Mouse (Mus musculus): ENCODE results near the gene Cd164.

The Cd164 gene

DNA sequence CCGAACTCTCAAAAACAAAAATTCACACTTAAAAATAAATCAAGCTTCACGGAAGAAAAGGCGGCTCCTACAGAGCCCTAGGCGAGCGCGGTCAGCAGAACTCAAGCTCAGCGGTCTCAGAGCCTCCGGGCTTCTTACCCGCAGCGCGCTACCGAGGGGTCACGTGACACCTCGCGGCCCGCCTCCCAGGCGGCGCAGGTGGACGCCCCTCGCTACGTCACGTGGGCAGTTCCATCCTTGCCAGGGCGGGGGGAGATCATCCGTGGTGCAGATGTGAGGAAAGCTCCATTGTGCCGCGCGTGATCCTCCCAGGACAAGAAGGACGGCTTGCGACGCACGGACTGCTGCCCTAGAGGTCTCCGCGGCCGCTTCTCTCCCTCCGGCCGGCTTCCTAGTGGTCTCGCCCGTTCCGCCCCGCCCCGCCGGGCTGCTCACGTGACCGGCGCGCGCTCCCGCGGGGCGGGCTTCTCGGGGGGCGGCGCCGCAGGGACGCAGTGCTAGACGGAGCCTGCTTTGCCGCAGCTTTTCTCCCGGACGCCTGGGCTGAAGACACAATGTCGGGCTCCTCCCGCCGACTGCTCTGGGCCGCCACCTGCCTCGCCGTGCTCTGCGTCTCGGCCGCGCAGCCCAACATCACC, at the start of gene Cd164:
Gene Cd164, plus strand, starts transcription at position 434 of the 638 bp plus-strand sequence.
- peak; percentile 92 to 93 for DNase-seq (ENCODE audit: low spot score in 2 of 2)

GRCm38 (mm10) chr10:41470693-41471092, 48.5 kb upstream of the Cd164 start:
- no peak for DNase-seq (ENCODE audit: low spot score in 2 of 2)

DNA sequence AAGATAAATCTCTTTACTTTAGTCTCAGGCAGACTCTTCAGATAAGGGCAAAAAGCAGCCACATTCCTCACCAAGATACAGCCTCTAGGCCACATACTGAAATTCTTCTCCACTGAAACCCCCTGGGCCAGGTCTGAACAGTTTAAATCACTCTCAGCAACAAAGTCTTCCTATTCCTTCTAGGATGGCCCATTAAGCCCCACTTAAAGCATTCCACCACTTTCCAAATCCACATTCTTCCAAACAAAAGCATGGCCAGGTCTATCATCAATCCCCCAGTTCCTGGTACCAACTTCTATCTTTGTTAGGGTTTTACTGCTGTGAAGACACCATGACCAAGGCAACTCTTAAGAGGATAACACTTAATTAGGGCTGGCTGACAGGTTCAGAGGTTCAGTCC, 46.7 kb upstream of the Cd164 start:
- no peak for DNase-seq (ENCODE audit: low spot score in 2 of 2)

DNA sequence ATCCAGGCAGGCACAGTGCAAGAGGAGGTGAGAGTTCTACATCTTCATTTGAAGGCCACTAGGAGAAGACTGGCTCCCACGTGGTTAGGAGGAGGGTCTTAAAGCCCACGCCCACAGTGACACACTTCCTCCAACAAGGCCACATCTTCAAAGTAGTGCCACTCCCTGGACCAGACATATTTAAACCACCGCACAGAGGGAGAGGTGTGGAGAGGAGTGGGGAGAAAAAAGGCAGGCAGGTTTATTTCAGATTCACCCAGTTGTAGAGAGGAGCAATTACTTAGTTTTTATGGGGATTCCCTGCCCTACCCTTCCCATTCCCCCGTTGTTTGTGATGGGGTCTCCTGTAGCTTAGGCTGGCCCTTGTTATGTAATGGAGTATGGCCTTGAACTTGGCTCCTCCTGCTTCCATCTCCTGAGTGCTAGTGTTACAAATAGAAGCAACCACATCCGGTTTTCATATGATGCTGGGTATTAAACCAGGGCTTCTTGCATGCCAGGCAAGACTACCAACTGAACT, 46.2 kb upstream of the Cd164 start:
- no peak for DNase-seq (ENCODE audit: low spot score in 2 of 2)

DNA sequence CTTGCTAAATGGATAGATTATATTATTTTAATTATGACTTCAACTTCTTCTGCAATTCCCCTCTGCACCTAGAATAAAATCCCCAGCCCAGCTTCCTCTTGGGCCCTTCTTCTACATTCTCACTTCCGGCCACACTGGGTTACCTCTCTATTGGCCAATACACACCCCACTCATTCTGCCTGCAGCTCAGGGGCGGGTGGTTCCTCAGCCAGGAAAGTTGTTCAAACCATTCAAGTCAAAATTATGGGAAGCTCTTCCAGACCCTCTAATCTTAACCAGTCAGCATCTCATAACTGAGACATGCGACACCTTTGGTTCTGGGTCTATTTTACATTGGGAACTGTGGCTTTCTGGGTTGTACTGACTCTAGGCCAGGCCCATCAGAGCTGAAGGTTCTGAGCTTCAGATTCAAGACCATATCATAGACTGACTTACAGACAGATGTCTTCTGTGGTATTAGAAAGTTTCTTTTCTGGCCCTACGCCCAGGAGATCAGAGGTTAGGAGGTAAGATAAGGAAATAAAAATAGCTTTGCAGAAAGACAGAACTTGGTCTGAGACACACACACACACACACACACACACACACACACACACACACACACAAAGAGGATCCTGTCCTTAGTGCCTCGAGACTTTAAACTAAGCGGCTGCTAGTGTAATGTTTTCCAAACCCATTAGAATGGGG, 45.3 kb upstream of the Cd164 start:
- DNase-seq (ENCODE audit: low spot score in 2 of 2), result peak; percentile 69 to 81

- peak; percentile 59 to 65 for DNase-seq (ENCODE audit: low spot score in 2 of 2)
Measured at GRCm38 (mm10) chr10:41474981-41475391, 44.2 kb upstream of the Cd164 start.

DNA sequence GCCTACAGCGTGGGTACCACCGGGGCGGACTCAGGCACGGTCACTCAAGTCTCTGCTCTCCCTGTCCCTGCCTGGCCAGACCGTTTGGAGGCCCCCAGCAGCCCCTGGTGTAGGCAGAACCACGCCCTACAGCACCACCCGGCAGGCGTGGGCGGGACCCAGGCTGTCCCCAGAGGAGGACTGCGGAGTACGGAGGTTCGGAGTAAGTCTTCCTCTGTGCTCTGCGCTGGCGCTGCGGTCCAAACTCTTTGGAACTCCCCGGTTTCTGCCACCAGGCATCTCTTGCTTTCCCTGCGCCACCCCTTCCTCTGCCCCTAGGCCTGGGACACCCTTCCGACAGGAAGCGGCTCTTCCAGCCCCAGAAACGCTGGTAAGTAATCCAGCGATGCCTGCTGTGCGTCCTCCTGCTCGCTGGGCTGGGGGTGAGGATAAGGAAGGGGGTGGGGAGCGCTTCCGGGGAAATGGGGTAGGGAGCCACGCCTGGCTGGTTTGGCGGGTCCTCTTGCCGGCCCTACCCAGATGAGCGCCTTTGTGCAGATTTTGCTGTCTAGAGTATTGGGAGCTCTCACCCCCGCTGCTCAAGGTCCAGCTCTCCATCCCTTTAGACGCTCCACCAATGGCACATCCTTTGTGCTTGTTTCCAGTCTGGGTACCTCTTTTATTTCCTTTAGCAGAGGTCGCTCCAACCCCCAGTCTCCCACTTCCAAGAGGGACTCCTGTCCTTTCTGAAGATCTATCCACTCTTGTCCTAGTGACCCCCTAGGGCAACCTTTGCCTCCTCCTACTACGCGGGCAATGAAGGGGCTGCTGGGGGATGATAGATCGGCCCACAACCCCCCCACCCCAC, 42.8 kb upstream of the Cd164 start, which contains the start of gene Mical1:
Gene Mical1, plus strand, starts transcription at position 144 of the 847 bp plus-strand sequence.
- DNase-seq (ENCODE audit: low spot score in 2 of 2), result peak; percentile 72 to 78

DNA sequence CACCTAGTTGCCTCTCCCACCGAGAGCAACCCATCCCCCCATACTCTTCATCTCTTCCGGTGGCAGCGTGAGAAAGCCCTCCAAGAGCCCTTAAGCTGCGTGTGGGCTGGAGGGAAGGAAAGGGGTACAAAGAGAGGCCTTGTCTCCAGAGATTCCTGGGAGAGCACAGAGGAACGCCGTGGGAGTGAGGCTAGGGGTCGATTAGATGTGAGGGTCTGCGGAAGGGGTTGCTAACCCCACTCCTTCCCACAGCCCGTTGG, 42.3 kb upstream of the Cd164 start:
- DNase-seq (ENCODE audit: low spot score in 2 of 2), result no peak

DNA sequence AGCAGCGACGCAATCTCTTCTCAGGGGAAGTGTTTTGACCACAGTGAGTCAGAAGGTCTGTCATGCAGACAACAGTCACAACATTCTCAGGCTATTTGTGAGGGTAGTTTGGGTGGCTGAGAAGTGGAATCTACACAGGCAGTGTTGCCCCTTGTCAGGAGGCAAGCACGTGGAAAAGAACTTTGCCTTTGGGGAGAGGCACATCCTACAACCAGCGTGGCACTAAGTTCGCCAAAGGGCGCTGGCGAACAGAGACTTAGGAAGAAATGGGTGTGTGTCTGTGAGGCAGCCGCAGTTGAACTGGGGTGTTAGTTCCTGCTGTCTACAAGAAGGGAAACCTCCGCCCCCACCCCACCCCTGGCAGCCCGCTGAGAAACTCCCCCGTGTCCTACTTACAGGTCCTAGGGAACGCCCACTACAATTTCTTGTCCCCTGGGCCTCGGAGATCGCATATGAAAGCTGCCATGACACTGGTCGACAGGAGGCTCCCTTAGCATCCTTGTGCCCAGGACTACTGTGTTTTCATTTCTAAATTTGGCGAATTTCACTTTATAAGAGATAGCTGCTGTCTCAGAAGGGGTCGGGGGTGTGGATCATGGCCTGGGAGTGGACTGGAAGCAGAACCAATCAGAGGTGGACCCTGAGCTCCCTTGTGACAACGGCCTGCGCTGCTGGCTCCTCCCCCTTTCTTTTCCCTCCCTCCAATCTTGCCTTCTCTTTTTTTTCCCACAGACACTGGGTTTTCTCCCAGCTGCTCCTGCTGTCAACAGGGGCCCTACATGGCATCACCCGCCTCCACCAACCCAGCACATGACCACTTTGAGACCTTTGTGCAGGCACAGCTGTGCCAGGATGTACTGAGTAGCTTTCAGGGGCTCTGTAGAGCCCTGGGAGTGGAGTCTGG, 41.7 kb upstream of the Cd164 start:
- DNase-seq (ENCODE audit: low spot score in 2 of 2), result peak; percentile 87 to 88

DNA sequence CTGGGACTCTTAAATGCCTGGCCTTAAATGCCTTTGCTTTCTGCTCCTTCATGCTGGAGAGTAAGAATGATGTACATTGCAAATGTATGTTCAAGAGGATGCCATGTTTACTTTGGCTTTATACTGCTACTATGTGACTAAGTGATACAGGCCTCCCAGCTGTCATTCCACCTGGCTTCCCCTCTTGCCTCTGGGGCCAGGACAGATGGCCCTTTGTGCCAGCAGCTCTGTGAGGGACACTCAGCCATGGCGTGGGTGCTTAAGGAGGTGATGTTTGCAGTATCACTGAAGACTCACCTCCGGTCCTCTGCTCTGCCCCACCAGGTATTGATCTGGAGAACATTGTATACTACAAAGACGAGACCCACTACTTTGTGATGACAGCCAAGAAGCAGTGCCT, 39.3 kb upstream of the Cd164 start:
- DNase-seq (ENCODE audit: low spot score in 2 of 2), result no peak

DNA sequence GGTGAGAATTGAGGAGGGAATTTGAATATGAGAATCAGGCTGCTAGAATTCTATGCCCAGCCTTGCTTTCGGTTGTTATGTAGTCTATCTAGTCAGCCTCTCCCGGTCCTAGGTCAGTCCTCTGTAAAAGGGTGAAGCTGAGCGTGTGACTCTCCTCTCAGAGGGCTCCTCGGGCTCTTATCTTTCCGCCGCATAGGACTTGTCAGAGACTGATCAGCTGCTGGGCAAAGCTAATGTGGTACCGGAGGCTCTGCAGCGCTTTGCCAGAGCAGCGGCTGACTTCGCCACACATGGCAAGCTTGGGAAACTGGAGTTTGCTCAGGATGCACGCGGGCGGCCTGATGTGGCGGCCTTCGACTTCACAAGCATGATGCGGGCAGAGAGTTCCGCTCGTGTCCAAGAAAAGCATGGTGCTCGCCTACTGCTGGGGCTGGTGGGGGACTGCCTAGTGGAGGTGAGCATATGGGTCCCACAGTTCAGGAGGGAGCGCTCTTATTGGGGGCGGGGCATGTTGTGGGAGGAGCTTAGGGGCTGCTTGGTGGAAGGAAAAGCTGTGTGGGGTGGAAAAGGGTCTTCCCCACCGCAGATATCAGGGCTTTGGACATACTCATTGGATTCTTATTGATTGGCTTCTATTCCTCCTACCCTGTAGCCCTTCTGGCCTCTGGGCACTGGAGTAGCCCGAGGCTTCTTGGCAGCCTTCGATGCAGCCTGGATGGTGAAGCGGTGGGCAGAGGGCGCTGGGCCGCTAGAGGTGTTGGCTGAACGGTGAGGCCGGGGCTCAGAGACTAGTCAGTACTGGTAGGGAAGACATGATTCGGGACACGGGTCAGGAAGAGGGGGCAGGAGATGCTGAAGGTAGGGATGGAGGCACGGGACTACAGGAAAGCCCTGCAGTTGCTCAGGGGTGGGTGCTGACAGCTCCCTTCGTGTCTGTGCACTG, 38.0 kb upstream of the Cd164 start:
- no peak for DNase-seq (ENCODE audit: low spot score in 2 of 2)

DNA sequence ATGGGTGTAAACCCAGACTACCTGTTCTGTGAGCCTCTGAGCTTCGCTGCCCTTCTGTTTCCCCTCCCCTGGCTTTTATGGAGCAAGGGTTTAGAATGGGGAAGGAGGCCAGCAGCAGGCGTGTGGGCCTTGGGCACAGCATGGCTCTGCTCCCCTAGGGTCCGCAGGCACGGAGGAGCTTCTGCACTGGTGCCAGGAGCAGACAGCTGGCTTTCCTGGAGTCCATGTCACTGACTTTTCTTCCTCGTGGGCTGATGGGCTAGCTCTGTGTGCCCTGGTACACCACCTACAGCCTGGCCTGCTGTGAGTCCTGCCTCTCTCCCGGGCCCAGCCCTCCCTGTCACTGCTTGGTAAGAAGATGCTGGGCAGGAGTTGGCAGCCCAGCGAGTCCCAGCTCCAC, 36.8 kb upstream of the Cd164 start:
- DNase-seq (ENCODE audit: low spot score in 2 of 2), result no peak

- no peak for DNase-seq (ENCODE audit: low spot score in 2 of 2)
Measured at GRCm38 (mm10) chr10:41485778-41486177, 33.4 kb upstream of the Cd164 start.

DNA sequence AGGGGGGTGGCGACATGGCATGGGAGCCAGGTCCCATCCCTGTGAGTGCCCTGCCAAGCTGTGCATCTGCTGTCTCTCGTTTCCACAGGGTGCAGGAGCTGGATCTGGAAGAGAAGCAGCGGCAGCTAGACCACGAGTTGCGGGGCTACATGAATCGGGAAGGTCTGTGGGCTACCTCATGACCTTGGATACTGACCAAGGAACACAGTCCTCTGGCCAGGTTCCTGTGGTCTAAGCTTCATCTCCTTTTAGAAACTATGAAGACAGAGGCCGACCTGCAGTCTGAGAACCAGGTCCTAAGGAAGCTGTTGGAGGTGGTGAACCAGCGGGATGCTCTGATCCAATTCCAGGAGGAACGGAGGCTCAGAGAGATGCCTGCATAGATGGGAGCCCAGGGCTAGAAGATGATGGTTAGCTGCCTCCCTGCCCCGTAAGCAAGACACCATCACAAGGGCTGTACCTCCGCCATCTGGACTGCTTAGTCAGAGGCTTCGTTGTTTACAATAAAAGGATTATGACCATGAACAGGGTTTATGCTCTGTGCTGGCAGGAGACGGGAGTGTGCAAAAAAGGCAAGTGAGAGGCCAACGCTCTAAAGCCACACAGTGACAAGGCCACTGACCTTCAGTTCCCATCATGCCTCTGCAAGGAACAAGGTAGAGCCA, 32.6 kb upstream of the Cd164 start:
- DNase-seq (ENCODE audit: low spot score in 2 of 2), result no peak

DNA sequence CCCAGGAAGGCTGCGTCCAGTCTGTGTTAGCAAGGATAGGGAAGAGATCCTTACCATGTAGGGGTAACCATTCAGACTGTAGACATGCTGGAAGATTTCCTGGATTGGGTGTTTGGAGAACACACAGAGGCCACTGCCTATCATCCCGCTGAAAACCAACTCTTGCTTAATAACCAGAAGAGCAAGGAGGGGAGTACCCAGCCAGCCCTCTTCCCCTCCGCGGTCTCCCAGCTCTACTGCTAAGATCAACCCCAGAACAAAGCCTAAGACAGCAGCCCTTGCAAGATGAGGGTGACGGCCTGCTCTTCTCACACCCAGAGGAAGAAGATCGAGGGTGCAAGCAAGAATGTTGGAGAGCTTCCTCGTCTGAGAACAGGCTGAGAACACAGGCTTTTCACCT, 30.3 kb upstream of the Cd164 start:
- no peak for DNase-seq (ENCODE audit: low spot score in 2 of 2)

DNA sequence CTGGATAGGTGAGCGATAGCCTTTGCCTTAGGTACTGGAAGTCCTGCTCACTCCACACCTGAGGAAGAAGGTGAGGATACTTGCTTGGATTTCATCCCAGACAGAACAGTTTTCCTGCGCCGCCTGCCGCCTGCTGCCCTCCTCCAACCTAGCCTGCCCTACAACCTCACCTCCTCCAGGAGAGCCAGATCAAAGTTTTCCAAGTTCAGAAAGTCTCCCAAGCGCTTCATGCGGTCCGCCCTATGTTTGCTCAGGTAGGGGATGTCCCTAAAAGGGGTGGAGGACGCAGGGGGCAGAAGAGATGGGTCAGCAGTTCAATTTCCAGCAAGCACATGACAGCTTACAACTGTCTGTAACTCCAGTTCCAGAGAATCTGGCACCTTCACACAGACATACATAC, 29.9 kb upstream of the Cd164 start:
- DNase-seq (ENCODE audit: low spot score in 2 of 2), result no peak

GRCm38 (mm10) chr10:41489708-41490517, 29.3 kb upstream of the Cd164 start, which contains the start of the genes Smpd2 and Ppil6:
Gene Smpd2, minus strand, starts transcription at chr10:41490369.
Gene Ppil6, plus strand, starts transcription at chr10:41490439.
- peak; percentile 93 to 97 for DNase-seq (ENCODE audit: low spot score in 2 of 2)

- DNase-seq (ENCODE audit: low spot score in 2 of 2), result no peak
Measured at GRCm38 (mm10) chr10:41490518-41490873, 28.7 kb upstream of the Cd164 start.

DNA sequence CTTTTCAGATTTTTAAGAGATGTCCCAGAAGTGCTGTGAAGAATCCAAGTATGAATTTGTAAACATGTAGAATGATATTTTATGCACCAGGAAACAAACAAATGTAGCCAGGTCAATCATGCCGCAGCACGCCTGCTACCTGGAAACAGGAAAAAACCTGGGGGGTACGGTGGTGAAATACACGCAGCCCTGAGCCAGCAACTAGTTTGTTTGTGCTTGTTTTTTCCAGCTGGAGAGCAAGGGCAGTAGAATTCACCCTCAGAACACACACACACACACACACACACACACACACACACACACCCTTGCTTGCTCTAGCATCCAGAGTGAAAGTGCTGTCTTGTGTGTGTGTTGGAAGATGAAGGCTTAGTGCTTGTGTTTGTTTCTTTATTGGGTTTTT, 28.1 kb upstream of the Cd164 start:
- DNase-seq (ENCODE audit: low spot score in 2 of 2), result no peak

Data from heart, adult 9 months (tissue).